Mouse (Mus musculus) lung, adult 2 months (tissue): ENCODE results near the gene Grk3.

Experiments
- CTCF ChIP-seq: fragments of 200-500 bp; IDR thresholded peaks from 2 replicates; pipeline ENCODE4 v1.5.1; 2011; ENCODE audit warnings: mild to moderate bottlenecking, low read length, control low read depth; ENCODE audit not compliant: insufficient read depth
- POLR2A ChIP-seq: fragments of 200-500 bp; IDR thresholded peaks from 2 replicates; pipeline ENCODE4 v1.6.1; 2011; ENCODE audit warnings: low read depth, mild to moderate bottlenecking, control low read depth, low read length, borderline replicate concordance; ENCODE audit errors: extremely low read depth

- no peak for TF ChIP-seq CTCF
- TF ChIP-seq POLR2A: no peak
Observed at GRCm38 (mm10) chr5:113009183-113009820, 6.3 kb downstream of the Grk3 start.
